ENCODE assay signal across 15 mouse cellular contexts in genomic region chr16:57525046-57525445, GRCm38 (mm10).
"Had no signal": no experiment of that assay in that cellular context is flagged by ENCODE, and none has a peak within 500 bp of the region (broad histone marks: within the 10 kb centered on the region; RNA-seq: fewer than 3 reads in every experiment).

No protein-coding gene starts in this region.

- H3K36me3 ChIP-seq: limb, embryonic 10.5 days; limb, embryonic 13.5 days; liver, embryonic 12.5 days; liver, embryonic 15.5 days; midbrain, embryonic 12.5 days; midbrain, embryonic 15.5 days; neural tube, embryonic 13.5 days had no signal

- H3K4me3 ChIP-seq: limb, embryonic 10.5 days; limb, embryonic 13.5 days; liver, embryonic 12.5 days; liver, embryonic 15.5 days; midbrain, embryonic 12.5 days; midbrain, embryonic 15.5 days; neural tube, embryonic 13.5 days had no signal

- H3K27ac ChIP-seq: limb, embryonic 10.5 days; limb, embryonic 13.5 days; liver, embryonic 12.5 days; liver, embryonic 15.5 days; macrophage; midbrain, embryonic 12.5 days; midbrain, embryonic 15.5 days; neural tube, embryonic 13.5 days had no signal

- H3K4me2 ChIP-seq: limb, embryonic 13.5 days; liver, embryonic 12.5 days; liver, embryonic 15.5 days; midbrain, embryonic 12.5 days; midbrain, embryonic 15.5 days; neural tube, embryonic 13.5 days had no signal

- H3K9me3 ChIP-seq: limb, embryonic 10.5 days; limb, embryonic 13.5 days; liver, embryonic 12.5 days; liver, embryonic 15.5 days; midbrain, embryonic 12.5 days; midbrain, embryonic 15.5 days; neural tube, embryonic 13.5 days had no signal

- H3K27me3 ChIP-seq: limb, embryonic 13.5 days; liver, embryonic 12.5 days; liver, embryonic 15.5 days; midbrain, embryonic 12.5 days; midbrain, embryonic 15.5 days; neural tube, embryonic 13.5 days had no signal

- H3K4me1 ChIP-seq: liver, embryonic 12.5 days; liver, embryonic 15.5 days; midbrain, embryonic 12.5 days; midbrain, embryonic 15.5 days; neural tube, embryonic 13.5 days had no signal

- ATAC-seq: liver, embryonic 12.5 days; midbrain, embryonic 15.5 days had no signal

- H3K9ac ChIP-seq: limb, embryonic 13.5 days; liver, embryonic 12.5 days; liver, embryonic 15.5 days; midbrain, embryonic 12.5 days; midbrain, embryonic 15.5 days; neural tube, embryonic 13.5 days had no signal

- DNase-seq: kidney, adult 11 months; kidney, adult 9 months; kidney, postnatal 14 days; kidney, postnatal 4 days; liver; lung, adult 2 months; thymus, postnatal 25 days had no signal
